Mouse (Mus musculus) megakaryocyte progenitor cell, adult 5-6 weeks (primary cell): ENCODE measurements around the gene Prr11. TPM values are rescaled to one million over a fixed set of nuclear protein-coding genes. Genes with fewer than 3 reads are reported as not detected.

Experiments used
- ATAC-seq: replicated peaks from 2 replicates; pipeline ENCODE4 v1.8.0; 2016; ENCODE audit warnings: mild to moderate bottlenecking, moderate TSS enrichment, inconsistent platforms; ENCODE audit not compliant: poor library complexity
- total RNA-seq, 2 experiments: library from RNA; stranded (forward) in 1 of 2; stranded (reverse) in 1 of 2; fragments of 157-497, 149-512 nt in 1 of 2; fragments of 200-1000 nt in 1 of 2; gene quantifications; 2 replicates each; pipeline versions ENCODE4 v1.2.3 to v1.2.4; 2015 to 2017

Gene Prr11
- 41.1 and 47.6 TPM in 2 replicates for total RNA-seq (2015)
- 9.5 and 11.3 TPM in 2 replicates for total RNA-seq (2017)

GRCm38 (mm10) chr11:87108409-87108754 is at the start of gene Prr11:
Prr11 (minus strand) TSS chr11:87108708.
- ATAC-seq, result no peak

GRCm38 (mm10) chr11:87158012-87158411 is 49.5 kb upstream of the Prr11 start:
- ATAC-seq, result no peak

GRCm38 (mm10) chr11:87136233-87136632 is 27.7 kb upstream of the Prr11 start:
- no peak for ATAC-seq

GRCm38 (mm10) chr11:87126824-87127816 is 18.6 kb upstream of the Prr11 start, which contains the start of gene Trim37:
Trim37 (plus strand) TSS chr11:87127077.
- peak; percentile 94 for ATAC-seq

GRCm38 (mm10) chr11:87126281-87126823 is 17.8 kb upstream of the Prr11 start:
- no peak for ATAC-seq

GRCm38 (mm10) chr11:87125562-87125961 is 17.1 kb upstream of the Prr11 start:
- no peak for ATAC-seq

GRCm38 (mm10) chr11:87121864-87122263 is 13.4 kb upstream of the Prr11 start:
- no peak for ATAC-seq

GRCm38 (mm10) chr11:87110172-87110909 is 1.8 kb upstream of the Prr11 start:
- no peak for ATAC-seq

- ATAC-seq, result no peak
These were observed 1.1 kb upstream of the Prr11 start for GRCm38 (mm10) chr11:87109519-87110171.

GRCm38 (mm10) chr11:87108755-87109518 is 429 bp upstream of the Prr11 start, which contains the start of gene Ska2:
Ska2 (plus strand) TSS chr11:87109234.
- peak; percentile 94 for ATAC-seq

GRCm38 (mm10) chr11:87087142-87087541 is 21.4 kb downstream of the Prr11 start:
- peak; percentile 40 for ATAC-seq

GRCm38 (mm10) chr11:87086290-87086984 is 22.1 kb downstream of the Prr11 start, which contains the start of gene Smg8:
Smg8 (minus strand) TSS chr11:87086774.
- peak; percentile 100 for ATAC-seq

GRCm38 (mm10) chr11:87085461-87085860 is 23.0 kb downstream of the Prr11 start:
- no peak for ATAC-seq

- no peak for ATAC-seq
These were observed 24.8 kb downstream of the Prr11 start for GRCm38 (mm10) chr11:87083712-87084111.

GRCm38 (mm10) chr11:87073866-87074440 is 34.6 kb downstream of the Prr11 start, which contains the start of gene Gdpd1:
Gdpd1 (minus strand) TSS chr11:87074062.
- ATAC-seq, result peak; percentile 98

GRCm38 (mm10) chr11:87073343-87073865 is 35.1 kb downstream of the Prr11 start:
- ATAC-seq, result peak; percentile 80

- ATAC-seq, result no peak
These were observed 46.4 kb downstream of the Prr11 start for GRCm38 (mm10) chr11:87062087-87062486.

- ATAC-seq, result no peak
These were observed 48.1 kb downstream of the Prr11 start for GRCm38 (mm10) chr11:87060410-87060809.

GRCm38 (mm10) chr11:87056286-87056685 is 52.2 kb downstream of the Prr11 start:
- ATAC-seq, result no peak; the same call in 1 of the 2 replicates
